Mouse (Mus musculus): Measurements from ENCODE around the gene Dusp9. TPM values are rescaled to one million over a fixed set of nuclear protein-coding genes. Genes with fewer than 3 reads are reported as not detected.

The Dusp9 gene
- polyA plus RNA-seq (2015; fragmentation: Nextera tagmentation; extraction: Ambion mirVana): 0.26 and 0.37 TPM in 2 replicates

- H3K27me3 ChIP-seq (replicated peaks; ENCODE audit: control insufficient read depth, insufficient read depth, low read length): peaks cover 36% of the 10 kb centered on the region
- H3K4me1 ChIP-seq (replicated peaks; ENCODE audit: control insufficient read depth, insufficient read depth, low read length): no peaks in the 10 kb centered on the region
- no peaks in the 10 kb centered on the region for H3K36me3 ChIP-seq (ENCODE audit: control insufficient read depth, insufficient read depth)
- no peak within 1 kb of the TSS for H3K27ac ChIP-seq (ENCODE audit: low read length)
- peak within 1 kb of the TSS; percentile 54 for H3K4me2 ChIP-seq (ENCODE audit: low read length)
- H3K9me3 ChIP-seq (ENCODE audit: control insufficient read depth, low read length): no peaks in the 10 kb centered on the region
- peak; percentile 75 for ATAC-seq
- 0 out of 2 replicates have a peak within 1 kb of the TSS, but pooled peaks have one; percentile 42 for H3K9ac ChIP-seq (replicated peaks; ENCODE audit: low read depth, low read length)
- H3K4me3 ChIP-seq (replicated peaks; ENCODE audit: low read length): peak within 1 kb of the TSS; percentile 37
- 16% methylated on average over 14 of the region's 28 CpGs for WGBS
These were observed at the start of gene Dusp9 for GRCm38 (mm10) chrX:73639255-73639675. Gene Dusp9, plus strand, starts transcription at chrX:73639419.

DNA sequence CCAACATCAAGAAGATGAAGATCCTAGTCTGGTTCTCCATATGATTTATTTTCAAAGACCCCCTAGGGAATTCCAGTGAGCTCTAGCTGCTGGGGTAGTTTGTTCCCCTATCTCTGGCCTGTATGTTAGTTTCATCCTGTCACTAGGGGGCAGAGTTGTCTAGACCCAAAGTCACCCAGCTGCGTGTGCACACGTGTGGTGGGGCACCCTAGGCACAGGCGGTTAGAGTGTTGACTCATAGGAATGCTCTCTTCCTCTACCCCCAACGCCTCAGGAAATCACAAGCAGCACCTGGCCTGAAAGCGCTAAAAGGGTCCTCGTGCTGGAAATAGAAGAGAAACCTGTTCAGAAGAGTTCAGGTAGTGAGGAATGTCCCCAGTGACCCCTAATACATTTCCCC is 46.0 kb upstream of the Dusp9 start:
- no peaks in the 10 kb centered on the region for H3K27me3 ChIP-seq (replicated peaks; ENCODE audit: control insufficient read depth, insufficient read depth, low read length)
- ATAC-seq: no peak
- H3K4me2 ChIP-seq (ENCODE audit: low read length): no peak overlapping the region
- no peak overlapping the region for H3K27ac ChIP-seq (ENCODE audit: low read length)
- no peaks in the 10 kb centered on the region for H3K36me3 ChIP-seq (ENCODE audit: control insufficient read depth, insufficient read depth)
- no peak overlapping the region for H3K9ac ChIP-seq (replicated peaks; ENCODE audit: low read depth, low read length)
- no peaks in the 10 kb centered on the region for H3K9me3 ChIP-seq (ENCODE audit: control insufficient read depth, low read length)
- H3K4me3 ChIP-seq (replicated peaks; ENCODE audit: low read length): no peak overlapping the region
- H3K4me1 ChIP-seq (replicated peaks; ENCODE audit: control insufficient read depth, insufficient read depth, low read length): no peaks in the 10 kb centered on the region
- 29% methylated on average over 6 of the region's 6 CpGs for WGBS

- 25% methylated on average over 12 of the region's 12 CpGs for WGBS
- no peaks in the 10 kb centered on the region for H3K36me3 ChIP-seq (ENCODE audit: control insufficient read depth, insufficient read depth)
- no peak for ATAC-seq
These were observed 44.6 kb upstream of the Dusp9 start for GRCm38 (mm10) chrX:73594451-73595121.

DNA sequence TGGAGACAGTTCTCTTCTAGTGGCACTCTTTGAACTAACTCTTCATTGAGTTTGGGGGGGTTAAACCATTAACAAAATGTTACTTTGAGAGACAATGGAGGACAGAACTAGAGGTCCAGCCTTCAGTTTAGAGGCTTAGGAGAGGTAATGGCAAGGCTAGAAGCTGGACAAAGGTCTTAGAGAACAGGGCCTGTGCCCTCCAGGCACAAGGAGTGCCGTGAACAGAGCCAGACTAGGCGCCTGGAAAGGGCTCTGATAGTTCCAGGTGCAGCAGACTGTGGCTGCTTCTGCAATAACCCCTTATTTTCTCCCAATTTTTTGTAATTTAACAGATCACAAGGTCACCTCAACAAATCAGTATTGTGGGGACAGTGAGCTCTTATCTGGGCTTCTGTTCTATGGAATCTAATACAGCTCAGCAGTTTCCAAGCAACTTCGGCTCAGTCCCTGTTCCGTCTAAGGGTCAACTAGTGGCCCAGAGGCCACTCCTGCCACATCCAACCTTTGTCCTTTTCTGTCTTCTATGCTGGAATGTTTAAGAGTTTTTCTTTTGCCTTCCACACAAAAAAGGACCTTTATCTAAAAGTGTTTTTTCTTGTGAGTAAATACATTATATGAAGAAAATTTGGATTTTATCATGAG is 43.8 kb upstream of the Dusp9 start:
- WGBS: 68% methylated on average over 4 of the region's 4 CpGs
- no peaks in the 10 kb centered on the region for H3K4me1 ChIP-seq (replicated peaks; ENCODE audit: control insufficient read depth, insufficient read depth, low read length)
- H3K4me3 ChIP-seq (replicated peaks; ENCODE audit: low read length): no peak overlapping the region
- ATAC-seq: no peak
- no peak overlapping the region for H3K9ac ChIP-seq (replicated peaks; ENCODE audit: low read depth, low read length)
- H3K36me3 ChIP-seq (ENCODE audit: control insufficient read depth, insufficient read depth): no peaks in the 10 kb centered on the region
- H3K27me3 ChIP-seq (replicated peaks; ENCODE audit: control insufficient read depth, insufficient read depth, low read length): no peaks in the 10 kb centered on the region
- H3K4me2 ChIP-seq (ENCODE audit: low read length): no peak overlapping the region
- no peaks in the 10 kb centered on the region for H3K9me3 ChIP-seq (ENCODE audit: control insufficient read depth, low read length)
- H3K27ac ChIP-seq (ENCODE audit: low read length): no peak overlapping the region

More at GRCm38 (mm10) chrX:73594451-73595121, 44.6 kb upstream of the Dusp9 start:
- Histone ChIP-seq H3K4me2 (ENCODE audit: low read length) (no peak overlapping the region), H3K4me3 (replicated peaks; ENCODE audit: low read length) (no peak overlapping the region), H3K4me1 (replicated peaks; ENCODE audit: control insufficient read depth, insufficient read depth, low read length) (no peaks in the 10 kb centered on the region), H3K9me3 (ENCODE audit: control insufficient read depth, low read length) (no peaks in the 10 kb centered on the region), H3K9ac (replicated peaks; ENCODE audit: low read depth, low read length) (no peak overlapping the region), H3K27me3 (replicated peaks; ENCODE audit: control insufficient read depth, insufficient read depth, low read length) (no peaks in the 10 kb centered on the region), H3K27ac (ENCODE audit: low read length) (no peak overlapping the region)

DNA sequence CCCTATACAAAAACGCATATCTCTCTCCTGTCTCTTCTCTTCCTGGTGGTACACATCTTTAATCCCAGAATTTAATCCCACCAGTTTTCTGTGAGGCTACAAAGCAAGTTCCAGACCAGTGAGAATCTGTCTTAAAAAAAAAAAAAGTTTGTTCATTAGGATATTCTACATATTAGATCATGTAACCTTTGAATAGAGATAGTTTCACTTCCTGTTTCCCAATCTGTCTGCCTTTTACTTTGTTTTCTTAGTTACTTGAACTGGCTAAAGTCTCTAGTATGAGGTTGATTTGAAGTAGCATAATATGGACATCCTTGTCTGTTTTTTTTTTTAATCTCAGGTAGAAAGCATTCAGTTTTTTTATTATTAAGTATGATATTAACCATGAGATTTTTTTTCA is 37.8 kb upstream of the Dusp9 start:
- Histone ChIP-seq H3K36me3 (ENCODE audit: control insufficient read depth, insufficient read depth) (no peaks in the 10 kb centered on the region), H3K27ac (ENCODE audit: low read length) (no peak overlapping the region), H3K4me1 (replicated peaks; ENCODE audit: control insufficient read depth, insufficient read depth, low read length) (no peaks in the 10 kb centered on the region), H3K9ac (replicated peaks; ENCODE audit: low read depth, low read length) (no peak overlapping the region), H3K4me3 (replicated peaks; ENCODE audit: low read length) (no peak overlapping the region), H3K4me2 (ENCODE audit: low read length) (no peak overlapping the region), H3K27me3 (replicated peaks; ENCODE audit: control insufficient read depth, insufficient read depth, low read length) (no peaks in the 10 kb centered on the region), H3K9me3 (ENCODE audit: control insufficient read depth, low read length) (no peaks in the 10 kb centered on the region)
- ATAC-seq: no peak
- 65% methylated on average over 1 of the region's 1 CpGs for WGBS

- Histone ChIP-seq H3K4me3 (replicated peaks; ENCODE audit: low read length) (no peak overlapping the region), H3K27me3 (replicated peaks; ENCODE audit: control insufficient read depth, insufficient read depth, low read length) (no peaks in the 10 kb centered on the region), H3K4me2 (ENCODE audit: low read length) (no peak overlapping the region), H3K9me3 (ENCODE audit: control insufficient read depth, low read length) (no peaks in the 10 kb centered on the region), H3K4me1 (replicated peaks; ENCODE audit: control insufficient read depth, insufficient read depth, low read length) (no peaks in the 10 kb centered on the region), H3K27ac (ENCODE audit: low read length) (no peak overlapping the region), H3K36me3 (ENCODE audit: control insufficient read depth, insufficient read depth) (no peaks in the 10 kb centered on the region), H3K9ac (replicated peaks; ENCODE audit: low read depth, low read length) (no peak overlapping the region)
- ATAC-seq: no peak
- 74% methylated on average over 4 of the region's 4 CpGs for WGBS
These were observed 25.6 kb upstream of the Dusp9 start for GRCm38 (mm10) chrX:73613665-73614064.

- 91% methylated on average over 1 of the region's 1 CpGs for WGBS
- ATAC-seq: no peak
- Histone ChIP-seq H3K9ac (replicated peaks; ENCODE audit: low read depth, low read length) (no peak overlapping the region), H3K27me3 (replicated peaks; ENCODE audit: control insufficient read depth, insufficient read depth, low read length) (no peaks in the 10 kb centered on the region), H3K27ac (ENCODE audit: low read length) (no peak overlapping the region), H3K4me3 (replicated peaks; ENCODE audit: low read length) (no peak overlapping the region), H3K4me1 (replicated peaks; ENCODE audit: control insufficient read depth, insufficient read depth, low read length) (no peaks in the 10 kb centered on the region), H3K9me3 (ENCODE audit: control insufficient read depth, low read length) (no peaks in the 10 kb centered on the region), H3K4me2 (ENCODE audit: low read length) (no peak overlapping the region), H3K36me3 (ENCODE audit: control insufficient read depth, insufficient read depth) (no peaks in the 10 kb centered on the region)
These were observed 23.3 kb upstream of the Dusp9 start for GRCm38 (mm10) chrX:73615876-73616275.

GRCm38 (mm10) chrX:73619401-73619800 is 19.8 kb upstream of the Dusp9 start:
- Histone ChIP-seq H3K27ac (ENCODE audit: low read length) (no peak overlapping the region), H3K9ac (replicated peaks; ENCODE audit: low read depth, low read length) (no peak overlapping the region), H3K9me3 (ENCODE audit: control insufficient read depth, low read length) (no peaks in the 10 kb centered on the region), H3K4me2 (ENCODE audit: low read length) (no peak overlapping the region), H3K4me1 (replicated peaks; ENCODE audit: control insufficient read depth, insufficient read depth, low read length) (no peaks in the 10 kb centered on the region), H3K27me3 (replicated peaks; ENCODE audit: control insufficient read depth, insufficient read depth, low read length) (no peaks in the 10 kb centered on the region), H3K36me3 (ENCODE audit: control insufficient read depth, insufficient read depth) (no peaks in the 10 kb centered on the region), H3K4me3 (replicated peaks; ENCODE audit: low read length) (no peak overlapping the region)
- no peak for ATAC-seq

GRCm38 (mm10) chrX:73619890-73620289 is 19.3 kb upstream of the Dusp9 start:
- Histone ChIP-seq H3K4me1 (replicated peaks; ENCODE audit: control insufficient read depth, insufficient read depth, low read length) (no peaks in the 10 kb centered on the region), H3K4me3 (replicated peaks; ENCODE audit: low read length) (no peak overlapping the region), H3K9me3 (ENCODE audit: control insufficient read depth, low read length) (no peaks in the 10 kb centered on the region), H3K9ac (replicated peaks; ENCODE audit: low read depth, low read length) (no peak overlapping the region), H3K27me3 (replicated peaks; ENCODE audit: control insufficient read depth, insufficient read depth, low read length) (no peaks in the 10 kb centered on the region), H3K4me2 (ENCODE audit: low read length) (no peak overlapping the region), H3K36me3 (ENCODE audit: control insufficient read depth, insufficient read depth) (no peaks in the 10 kb centered on the region), H3K27ac (ENCODE audit: low read length) (no peak overlapping the region)
- WGBS: 88% methylated on average over 2 of the region's 2 CpGs
- ATAC-seq: no peak

Measured in forebrain, embryonic 16.5 days (tissue).